Mouse (Mus musculus): Measurements from ENCODE around the gene Adam15. TPM values are rescaled to one million over a fixed set of nuclear protein-coding genes. Genes with fewer than 3 reads are reported as not detected.

Adam15 gene
- total RNA-seq, 1 experiment from 2014 or later = 66.0 TPM

DNA sequence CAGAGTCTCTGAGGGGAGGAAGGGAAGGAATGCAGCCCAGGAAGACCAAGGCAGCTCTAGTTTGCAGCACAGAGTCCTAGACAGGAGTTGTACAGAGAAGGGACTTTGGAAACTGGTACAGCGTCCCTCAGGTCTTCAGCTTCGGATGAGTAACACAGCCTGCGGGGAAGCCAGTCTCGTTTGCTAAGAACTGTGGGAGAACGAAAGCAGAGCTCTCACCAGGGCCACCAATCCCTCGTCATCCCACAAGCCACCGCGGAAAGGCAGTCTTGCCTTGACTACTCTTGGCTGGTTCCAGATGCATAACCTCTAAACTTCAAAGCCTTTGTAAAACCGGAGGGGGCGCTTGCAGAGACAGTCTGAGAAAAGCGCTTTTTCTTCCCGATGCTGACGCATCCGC lies 50.3 kb downstream of the Adam15 start:
- DNase-seq = peak; percentile 77

DNA sequence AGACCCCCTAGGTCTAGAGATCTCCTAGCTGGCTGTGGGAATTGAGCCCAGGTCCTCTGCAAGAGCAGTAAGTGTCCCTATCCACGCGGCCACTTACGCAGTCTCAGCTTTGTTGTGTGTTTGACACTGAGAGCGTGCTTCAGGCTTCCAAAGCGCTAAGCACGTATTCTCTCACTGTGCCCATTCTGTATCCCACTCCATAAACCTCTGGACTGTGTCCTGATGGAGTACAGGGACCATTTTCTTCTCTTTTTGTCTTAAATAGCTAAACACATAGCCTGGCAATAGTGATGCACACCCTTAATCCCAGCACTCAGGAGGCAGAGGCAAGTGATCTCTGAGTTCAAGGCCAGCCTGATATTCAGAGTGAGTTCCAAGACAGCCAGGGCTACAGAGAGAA lies 50.9 kb downstream of the Adam15 start:
- no peak for DNase-seq

DNA sequence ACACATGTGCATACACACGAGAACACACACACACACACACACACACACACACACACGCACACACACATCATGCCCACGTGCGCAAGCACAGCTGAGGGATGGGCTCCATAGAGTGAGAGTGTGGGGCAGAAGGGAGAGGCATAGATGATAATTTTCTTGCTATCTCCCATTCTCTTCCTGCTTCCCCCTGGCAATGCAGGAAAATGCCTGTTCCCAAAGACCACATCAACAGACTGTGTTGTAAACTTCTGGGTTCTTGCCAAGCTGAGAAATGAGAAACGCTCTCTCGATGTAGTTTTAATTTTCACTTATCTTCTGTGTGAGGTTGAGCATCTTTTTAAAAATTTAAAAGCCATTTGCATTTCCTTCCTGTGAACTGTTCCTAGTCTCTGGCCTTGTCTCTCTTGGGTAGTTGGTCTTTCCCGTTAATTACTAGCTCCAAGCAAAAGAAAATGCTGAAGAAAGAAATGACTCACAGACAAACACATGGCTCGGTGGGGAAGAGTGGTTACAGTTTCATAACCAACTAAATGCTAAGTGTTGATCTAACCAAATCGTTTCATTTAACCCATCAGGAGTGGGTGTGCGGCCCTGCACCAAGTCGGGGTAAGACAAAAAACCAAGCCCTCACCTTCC lies 52.9 kb downstream of the Adam15 start:
- DNase-seq = no peak

DNA sequence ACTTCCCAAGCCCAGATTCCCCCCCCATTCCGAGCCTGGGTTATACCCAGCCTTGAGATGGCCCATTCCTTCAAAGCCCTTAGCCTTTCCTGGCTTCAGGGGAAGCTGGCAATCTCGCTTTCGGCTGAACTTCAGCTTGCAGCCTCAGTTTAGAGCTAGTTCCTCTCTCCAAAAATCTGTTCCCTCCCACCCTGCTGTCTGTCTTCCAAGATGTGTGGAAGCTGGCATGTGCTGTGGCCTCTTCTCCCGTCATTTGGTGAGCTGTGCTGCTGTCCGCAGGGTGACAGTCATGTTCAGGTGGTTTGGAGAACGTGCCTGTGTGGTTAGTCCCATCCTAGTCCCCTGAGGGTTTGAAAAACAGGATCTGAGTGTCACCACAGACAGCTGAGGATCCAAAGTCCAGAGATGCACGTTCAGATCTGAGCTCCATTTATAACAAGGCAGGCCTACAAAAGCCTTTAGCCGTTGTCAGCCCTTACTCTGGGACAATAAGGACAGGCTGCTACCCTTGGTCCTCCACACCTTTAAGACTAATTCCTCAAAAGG lies 54.0 kb downstream of the Adam15 start:
- DNase-seq = no peak

DNA sequence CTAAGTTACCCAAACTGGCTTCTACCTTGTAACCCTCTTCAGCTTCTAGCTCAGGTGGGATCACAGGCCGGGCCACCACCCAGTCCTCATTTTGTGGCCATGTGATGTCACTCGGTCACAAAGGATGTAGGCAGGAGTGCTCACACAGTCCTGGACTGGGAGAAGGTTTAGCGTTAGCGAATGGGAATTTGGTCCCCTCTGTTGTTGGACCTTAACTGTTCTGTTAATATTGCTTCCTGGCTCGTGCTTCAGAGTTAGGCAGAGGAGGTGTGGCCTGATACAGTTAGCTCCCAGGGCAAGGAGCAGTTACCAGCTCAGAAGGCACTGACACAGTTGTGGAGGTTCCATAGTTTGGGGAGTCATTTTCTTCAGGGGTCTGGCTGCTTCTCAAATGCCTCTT lies 55.6 kb downstream of the Adam15 start:
- no peak for DNase-seq

DNA sequence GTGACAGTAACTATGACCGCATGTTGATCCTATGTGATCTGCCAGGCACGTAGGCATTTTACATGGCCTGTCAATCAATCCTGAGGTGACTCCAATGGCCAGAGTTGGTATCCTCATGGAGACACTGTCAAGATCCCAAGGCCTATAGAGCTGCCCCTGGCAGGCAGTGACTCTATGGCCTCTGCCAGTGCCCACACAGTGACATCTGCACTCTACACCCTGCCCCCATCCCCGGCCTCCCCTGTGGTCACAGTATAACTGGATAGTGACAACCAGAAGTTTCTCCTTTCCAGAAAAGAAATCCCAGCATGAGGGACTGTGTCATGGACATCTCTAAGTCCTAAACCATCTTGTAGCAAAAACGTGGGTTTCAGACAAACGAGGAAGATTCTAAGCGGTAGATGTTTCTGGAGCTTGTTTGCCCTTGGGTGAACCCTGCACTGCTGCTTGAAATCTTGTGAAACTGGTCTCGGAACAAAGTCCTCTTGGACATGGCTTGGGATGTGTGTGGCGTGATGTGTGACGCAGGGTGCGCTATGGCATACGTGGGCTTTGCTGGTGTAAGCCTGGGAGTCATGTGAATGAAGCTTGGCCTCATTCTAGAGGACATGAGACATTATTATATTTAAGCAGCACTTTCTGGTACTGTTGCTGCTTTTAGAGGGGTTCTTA lies 56.4 kb downstream of the Adam15 start:
- no peak for DNase-seq

DNA sequence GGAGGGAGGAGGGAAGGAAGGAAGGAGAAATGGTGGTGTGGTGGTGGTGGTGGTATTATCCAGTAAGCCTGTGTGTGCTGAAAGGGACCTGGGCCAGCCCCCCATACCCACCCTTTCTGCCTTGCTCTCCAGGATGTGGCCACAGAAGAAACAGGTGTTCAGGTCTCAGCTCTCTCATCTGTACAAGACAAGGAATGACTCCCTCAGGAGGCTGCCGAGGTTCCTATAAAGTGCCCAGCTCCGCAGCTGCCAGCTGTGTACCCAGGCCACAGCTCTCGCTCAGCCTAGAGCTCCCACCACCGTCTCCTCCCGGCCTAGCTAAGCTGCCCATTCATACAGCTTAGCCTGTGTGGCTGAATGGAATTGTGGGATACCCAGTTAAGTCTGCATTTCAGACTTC lies 57.5 kb downstream of the Adam15 start:
- no peak for DNase-seq

DNA sequence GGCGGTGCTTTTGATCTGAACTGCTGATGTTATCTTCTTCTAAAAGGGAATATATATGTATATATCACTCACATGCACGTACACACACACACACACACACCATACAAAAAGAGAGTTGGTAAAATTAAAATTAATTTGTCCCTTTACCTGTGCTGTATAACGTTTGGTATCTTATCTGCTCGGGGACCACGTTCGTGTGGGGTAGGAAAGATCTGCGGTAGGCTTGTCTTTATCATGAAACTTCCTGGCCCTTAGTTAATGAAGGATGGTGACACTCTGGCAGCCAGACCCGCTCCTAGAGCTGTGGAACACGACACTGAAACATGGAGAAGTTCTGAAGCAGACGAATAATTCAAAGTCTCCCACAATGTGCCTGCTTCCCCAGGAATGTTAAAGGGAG lies 57.9 kb downstream of the Adam15 start:
- DNase-seq = no peak

Other genes with a start within 250 kb of the Adam15 start
- not detected in 2 replicates for gene Gm43738, start 248.9 kb downstream of the Adam15 start, total RNA-seq (2021)
- 99.6 and 157 TPM in 2 replicates for gene Fdps, start 248.0 kb downstream of the Adam15 start, total RNA-seq (2021)
- gene Pklr, start 213.9 kb downstream of the Adam15 start, total RNA-seq (2021) = 1.6 and 15.1 TPM in 2 replicates
- 3.3 and 5.3 TPM in 2 replicates for gene Hcn3, start 189.8 kb downstream of the Adam15 start, total RNA-seq (2021)
- gene Clk2, start 185.2 kb downstream of the Adam15 start, total RNA-seq (2021) = 50.3 and 69.1 TPM in 2 replicates
- gene Scamp3, start 172.5 kb downstream of the Adam15 start, total RNA-seq (2021) = 75.4 and 76.9 TPM in 2 replicates
- 15.0 and 21.1 TPM in 2 replicates for gene Fam189b, start 166.9 kb downstream of the Adam15 start, total RNA-seq (2021)
- gene Gba, start 147.1 kb downstream of the Adam15 start, total RNA-seq (2021) = 52.4 and 57.5 TPM in 2 replicates
- 9.0 and 12.7 TPM in 2 replicates for gene Thbs3, start 134.8 kb downstream of the Adam15 start, total RNA-seq (2021)
- gene Mtx1, start 122.9 kb downstream of the Adam15 start, total RNA-seq (2021) = 152 and 162 TPM in 2 replicates
- 0.64 and 1.3 TPM in 2 replicates for gene Muc1, start 120.9 kb downstream of the Adam15 start, total RNA-seq (2021)
- gene Krtcap2, start 104.0 kb downstream of the Adam15 start, total RNA-seq (2021) = 95.0 and 110 TPM in 2 replicates
- gene Trim46, start 103.7 kb downstream of the Adam15 start, total RNA-seq (2021) = 1.4 and 3.2 TPM in 2 replicates
- gene Dpm3, start 90.6 kb downstream of the Adam15 start, total RNA-seq (2021) = 107 and 116 TPM in 2 replicates
- 40.4 and 54.7 TPM in 2 replicates for gene Slc50a1, start 79.4 kb downstream of the Adam15 start, total RNA-seq (2021)
- gene Efna1, start 68.9 kb downstream of the Adam15 start, total RNA-seq (2021) = 19.1 and 21.9 TPM in 2 replicates
- gene Efna3, start 27.0 kb downstream of the Adam15 start, total RNA-seq (2021) = 0.38 and 0.59 TPM in 2 replicates
- 0.26 and 0.68 TPM in 2 replicates for gene Efna4, start 12.0 kb downstream of the Adam15 start, total RNA-seq (2021)
- gene Dcst2, start 12.0 kb upstream of the Adam15 start, total RNA-seq (2021) = 0.68 and 0.70 TPM in 2 replicates
- 0.30 and 0.71 TPM in 2 replicates for gene Dcst1, start 15.3 kb upstream of the Adam15 start, total RNA-seq (2021)
- gene Zbtb7b, start 44.8 kb upstream of the Adam15 start, total RNA-seq (2021) = 67.1 and 72.7 TPM in 2 replicates
- 0.26 TPM in 1 of 2 replicates, not detected in the other for gene Lenep, start 52.8 kb upstream of the Adam15 start, total RNA-seq (2021)
- gene Flad1, start 61.9 kb upstream of the Adam15 start, total RNA-seq (2021) = 42.2 and 43.8 TPM in 2 replicates
- 34.9 and 38.0 TPM in 2 replicates for gene Cks1b, start 68.4 kb upstream of the Adam15 start, total RNA-seq (2021)
- 80.5 and 94.6 TPM in 2 replicates for gene Shc1, start 68.4 kb upstream of the Adam15 start, total RNA-seq (2021)
- 36.4 and 48.3 TPM in 2 replicates for gene Pygo2, start 80.2 kb upstream of the Adam15 start, total RNA-seq (2021)
- 43.9 and 48.7 TPM in 2 replicates for gene Pbxip1, start 86.7 kb upstream of the Adam15 start, total RNA-seq (2021)
- gene Pmvk, start 104.5 kb upstream of the Adam15 start, total RNA-seq (2021) = 16.6 and 19.0 TPM in 2 replicates
- gene Kcnn3, start 170.2 kb upstream of the Adam15 start, total RNA-seq (2021) = 5.3 and 5.7 TPM in 2 replicates

Data from adrenal gland, postnatal 14 days (tissue).